Mouse (Mus musculus) intestine, embryonic 15.5 days (tissue): ENCODE results near the gene Bdkrb1. TPM values are rescaled to one million over a fixed set of nuclear protein-coding genes. Genes with fewer than 3 reads are reported as not detected.

Experiments used
- ATAC-seq: fragments of 200-750 bp; cut with Nextera tagmentation; 2 replicates; pipeline ENCODE4 v1.8.0; 2017; ENCODE audit warnings: moderate TSS enrichment, moderate library complexity
- H3K27ac ChIP-seq: fragments of 300-500 bp; sonication (generic); 2 replicates; pipeline ENCODE4 v1.5.1; 2015; ENCODE audit warnings: mild to moderate bottlenecking, inconsistent platforms
- H3K27me3 ChIP-seq: fragments of 300-500 bp; sonication (generic); replicated peaks from 2 replicates; pipeline ENCODE4 v1.6.1; 2015; ENCODE audit warnings: inconsistent platforms
- H3K36me3 ChIP-seq: fragments of 300-500 bp; sonication (generic); 2 replicates; pipeline ENCODE4 v1.6.1; 2015; ENCODE audit warnings: inconsistent platforms
- H3K4me1 ChIP-seq: fragments of 300-500 bp; sonication (generic); replicated peaks from 2 replicates; pipeline ENCODE4 v1.6.1; 2015; ENCODE audit warnings: inconsistent platforms
- H3K4me2 ChIP-seq: fragments of 300-500 bp; sonication (generic); replicated peaks from 2 replicates; pipeline ENCODE4 v1.6.1; 2015; ENCODE audit warnings: mild to moderate bottlenecking, inconsistent platforms
- H3K4me3 ChIP-seq: fragments of 300-500 bp; sonication (generic); replicated peaks from 2 replicates; pipeline ENCODE4 v1.5.1; 2015; ENCODE audit warnings: inconsistent platforms
- H3K9ac ChIP-seq: fragments of 300-500 bp; sonication (generic); 2 replicates; pipeline ENCODE4 v1.6.1; 2015; ENCODE audit warnings: inconsistent platforms
- H3K9me3 ChIP-seq: fragments of 300-500 bp; sonication (generic); 2 replicates; pipeline ENCODE4 v1.6.1; 2016; ENCODE audit warnings: inconsistent platforms
- WGBS: fragments of 180-500 bp; shearing (Covaris S2); methylation state at CpG from one replicate; pipeline ENCODE4 v1.1.7; 2015; 5-methylcytosine and 5-hydroxymethylcytosine counted together
- polyA plus RNA-seq: library from polyadenylated mRNA; unstranded; fragments of >200 nt; fragmentation: Nextera tagmentation; extraction: Ambion mirVana; gene quantifications from 2 replicates; pipeline ENCODE4 v1.2.1, GENCODE M21; 2015

The Bdkrb1 gene
- polyA plus RNA-seq, 1 experiment from 2014 or later = 0.31 TPM

- Histone ChIP-seq H3K9me3 (no peaks in the 10 kb centered on the region), H3K27ac (no peak overlapping the region), H3K27me3 (no peaks in the 10 kb centered on the region), H3K4me3 (no peak overlapping the region), H3K36me3 (peaks cover 44% of the 10 kb centered on the region), H3K9ac (no peak overlapping the region), H3K4me2 (no peak overlapping the region), H3K4me1 (0 out of 2 replicates have a peak, but pooled peaks cover 3% of the 10 kb centered on the region)
- ATAC-seq = no peak
- 61% methylated on average over 11 of the region's 11 CpGs for WGBS
These were observed 40.0 kb downstream of the Bdkrb1 start for GRCm38 (mm10) chr12:105642770-105643321.

Other genes starting within 250 kb of the Bdkrb1 start
- gene D430019H16Rik, start 149.2 kb upstream of the Bdkrb1 start, polyA plus RNA-seq = 0.78 and 1.4 TPM in 2 replicates
- 4.5 and 4.6 TPM in 2 replicates for gene Bdkrb2, start 39.9 kb upstream of the Bdkrb1 start, polyA plus RNA-seq
- gene Gskip, start 81.7 kb downstream of the Bdkrb1 start, polyA plus RNA-seq = 29.4 and 29.5 TPM in 2 replicates
- gene Atg2b, start 82.1 kb downstream of the Bdkrb1 start, polyA plus RNA-seq = 12.6 and 13.0 TPM in 2 replicates
- 0.70 and 0.97 TPM in 2 replicates for gene Ak7, start 102.9 kb downstream of the Bdkrb1 start, polyA plus RNA-seq
- gene Papola, start 181.6 kb downstream of the Bdkrb1 start, polyA plus RNA-seq = 189 and 225 TPM in 2 replicates